Mouse (Mus musculus) neutrophil, adult 59 days (primary cell): ENCODE data around the gene Fam208a. TPM values are rescaled to one million over a fixed set of nuclear protein-coding genes. Genes with fewer than 3 reads are reported as not detected.

Source experiments
- total RNA-seq, 2 experiments: library from RNA; stranded (reverse); gene quantifications; 1 replicate in 1 of 2; 2 replicates in 1 of 2; pipeline ENCODE4 v1.2.4; 2023

Gene Fam208a
- 10 to 100 TPM; 13.5 to 14.9 TPM for total RNA-seq

DNA sequence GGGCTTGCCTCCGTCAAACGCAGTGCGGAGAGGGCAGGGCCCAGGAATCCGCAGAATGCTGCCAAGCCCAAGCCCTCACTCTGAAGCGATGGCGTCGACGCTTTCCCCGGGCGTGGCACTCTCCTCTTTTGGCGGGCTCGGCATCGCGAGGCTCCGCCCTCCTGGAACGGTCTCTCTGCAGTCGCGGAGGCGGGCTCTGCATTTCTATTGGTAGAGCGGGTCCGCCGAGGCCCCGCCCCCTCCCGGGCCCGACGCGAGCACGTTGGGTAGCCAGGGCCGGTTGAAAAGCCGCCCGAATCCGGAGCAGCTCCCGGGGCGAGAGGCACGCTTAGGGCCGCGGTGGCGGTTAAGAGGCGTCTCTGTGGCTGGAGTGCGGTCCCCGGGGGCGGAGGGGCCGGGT is at the start of gene Fam208a:
Fam208a (plus strand) TSS at position 262 of the 400 bp plus-strand sequence.

DNA sequence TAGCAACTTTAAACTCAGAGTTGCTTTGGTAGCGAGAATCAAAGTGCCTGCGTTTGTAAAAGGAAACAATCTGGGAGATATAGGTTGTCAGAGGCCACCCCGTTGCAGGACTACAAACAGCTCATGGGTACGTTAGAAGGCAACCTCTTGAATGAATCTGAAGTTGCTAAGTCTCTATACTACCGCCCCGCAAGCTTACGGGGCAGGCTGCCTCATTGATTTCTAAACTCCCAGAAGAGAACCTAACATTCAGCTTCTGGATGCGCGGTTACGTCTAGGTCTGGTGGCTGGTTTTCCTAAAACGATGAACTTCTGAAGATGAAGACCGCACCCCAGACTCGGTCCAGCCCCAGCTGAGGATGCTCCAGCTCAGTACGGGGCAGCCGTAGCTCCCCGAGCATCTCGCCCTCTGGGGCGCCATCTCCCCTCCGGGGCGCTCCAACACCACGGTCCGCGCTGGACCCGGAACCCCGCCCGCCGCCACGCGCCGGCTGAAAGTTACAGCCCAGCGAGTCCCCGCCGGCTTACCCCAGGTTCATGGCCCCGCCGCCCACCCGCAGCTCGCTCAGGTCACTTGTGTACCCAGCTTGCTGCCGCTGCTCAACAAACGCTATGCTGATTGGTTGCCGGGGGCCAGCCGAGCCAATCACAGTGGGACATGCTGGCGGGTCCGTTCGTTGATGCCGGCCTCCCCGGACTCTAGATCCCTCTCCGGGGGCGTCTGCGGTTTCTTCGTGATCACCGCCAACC is 79.4 kb downstream of the Fam208a start, which contains the start of gene Ccdc66:
Ccdc66 (minus strand) TSS at position 567 of the 750 bp plus-strand sequence.

Other genes with a start within 250 kb of the Fam208a start
- gene Ccdc66, start 79.6 kb downstream of the Fam208a start, total RNA-seq, result 1 to 10 TPM; 3.4 to 4.2 TPM
- 1 to 10 TPM; 3.6 to 5.7 TPM for gene Erc2, start 193.6 kb downstream of the Fam208a start, total RNA-seq